Mouse (Mus musculus): Measurements from ENCODE around the gene Rad51ap2. TPM values are rescaled to one million over a fixed set of nuclear protein-coding genes. Genes with fewer than 3 reads are reported as not detected.
A peak's percentile ranks its signal among the peaks of the same experiment; 100 is the strongest.

Gene Rad51ap2
- polyA plus RNA-seq, 1 experiment from 2014 or later: 0.04 TPM

- Histone ChIP-seq H3K9ac (ENCODE audit: low read depth, low read length) (no peak overlapping the region), H3K4me1 (replicated peaks; ENCODE audit: control insufficient read depth, insufficient read depth, low read length) (no peaks in the 10 kb centered on the region), H3K27me3 (replicated peaks; ENCODE audit: control insufficient read depth, insufficient read depth, low read length) (peaks cover 41% of the 10 kb centered on the region), H3K36me3 (ENCODE audit: control insufficient read depth, insufficient read depth) (no peaks in the 10 kb centered on the region), H3K4me3 (ENCODE audit: low read depth, low read length) (no peak overlapping the region), H3K9me3 (ENCODE audit: control insufficient read depth) (no peaks in the 10 kb centered on the region), H3K4me2 (replicated peaks; ENCODE audit: low read depth) (no peak overlapping the region), H3K27ac (ENCODE audit: low read depth, low read length) (no peak overlapping the region)
- no peak for ATAC-seq
- TF ChIP-seq CTCF (IDR thresholded peaks at IDR 0.05; ENCODE audit: low read depth): no peak
- WGBS: 74% methylated on average over 8 of the region's 8 CpGs
Measured at GRCm38 (mm10) chr12:11434446-11434845, 21.4 kb upstream of the Rad51ap2 start.

DNA sequence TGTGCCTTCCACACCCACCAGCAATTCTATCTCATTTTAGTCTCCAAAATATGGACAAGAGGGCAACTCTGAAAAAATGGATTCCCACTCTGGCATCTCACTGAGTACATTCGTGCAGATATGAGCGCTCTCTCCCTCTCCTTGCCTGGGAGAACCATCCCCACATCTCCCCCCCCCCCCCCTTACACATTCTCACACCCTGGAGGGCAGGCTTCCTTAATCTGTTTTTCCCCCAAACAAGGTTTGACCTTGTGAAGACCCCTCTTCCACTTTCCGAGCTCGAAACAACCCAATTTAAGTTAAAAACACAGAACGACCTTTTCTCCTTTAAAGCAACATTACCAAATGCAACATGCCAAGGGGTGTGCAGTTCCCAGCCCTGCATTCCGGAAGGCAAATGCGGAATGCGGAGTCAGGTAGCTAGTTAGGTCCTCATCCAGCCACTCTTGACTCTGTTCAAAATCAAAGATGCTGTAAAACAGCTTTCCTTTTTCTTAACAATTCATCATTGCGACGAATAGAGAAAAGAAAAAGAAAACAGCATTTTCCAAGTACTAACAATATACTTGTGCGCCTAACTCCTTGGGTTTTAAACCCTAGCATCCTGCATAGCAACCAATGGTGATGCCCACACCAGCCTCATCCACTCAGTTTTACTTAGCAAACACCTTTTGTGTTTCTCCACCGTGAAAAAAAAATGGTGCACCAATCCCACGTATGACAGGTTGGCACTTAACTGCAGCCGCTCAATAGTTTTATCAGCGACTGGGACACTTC lies 20.4 kb upstream of the Rad51ap2 start:
- ATAC-seq: no peak
- Histone ChIP-seq H3K4me2 (replicated peaks; ENCODE audit: low read depth) (peak overlapping the region; percentile 61), H3K27ac (ENCODE audit: low read depth, low read length) (no peak overlapping the region), H3K27me3 (replicated peaks; ENCODE audit: control insufficient read depth, insufficient read depth, low read length) (peaks cover 41% of the 10 kb centered on the region), H3K4me1 (replicated peaks; ENCODE audit: control insufficient read depth, insufficient read depth, low read length) (no peaks in the 10 kb centered on the region), H3K9me3 (ENCODE audit: control insufficient read depth) (no peaks in the 10 kb centered on the region), H3K9ac (ENCODE audit: low read depth, low read length) (no peak overlapping the region), H3K4me3 (ENCODE audit: low read depth, low read length) (no peak overlapping the region), H3K36me3 (ENCODE audit: control insufficient read depth, insufficient read depth) (no peaks in the 10 kb centered on the region)
- 8% methylated on average over 15 of the region's 15 CpGs for WGBS
- TF ChIP-seq CTCF (IDR thresholded peaks at IDR 0.05; ENCODE audit: low read depth): no peak

DNA sequence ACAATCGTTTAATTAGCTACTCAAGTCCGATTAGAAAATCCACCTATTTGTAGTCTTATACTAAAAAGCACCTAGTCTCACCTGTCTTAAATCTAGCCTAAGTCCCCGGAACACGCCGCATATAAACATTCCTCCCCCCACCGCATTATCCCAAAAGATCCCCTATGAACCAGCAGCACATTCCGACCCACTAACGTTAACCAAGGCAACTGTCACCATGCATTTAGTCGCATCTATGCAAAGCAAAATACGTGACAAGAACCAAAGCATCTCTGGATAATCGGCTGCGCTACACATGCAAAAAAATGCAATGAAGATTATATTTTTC lies 19.9 kb upstream of the Rad51ap2 start:
- no peak for ATAC-seq
- 1% methylated on average over 12 of the region's 12 CpGs for WGBS
- no peak for TF ChIP-seq CTCF (IDR thresholded peaks at IDR 0.05; ENCODE audit: low read depth)
- H3K4me1 ChIP-seq (replicated peaks; ENCODE audit: control insufficient read depth, insufficient read depth, low read length): no peaks in the 10 kb centered on the region
- no peak overlapping the region for H3K27ac ChIP-seq (ENCODE audit: low read depth, low read length)
- no peak overlapping the region for H3K9ac ChIP-seq (ENCODE audit: low read depth, low read length)
- peak overlapping the region; percentile 61 for H3K4me2 ChIP-seq (replicated peaks; ENCODE audit: low read depth)
- H3K9me3 ChIP-seq (ENCODE audit: control insufficient read depth): no peaks in the 10 kb centered on the region
- peaks cover 41% of the 10 kb centered on the region for H3K27me3 ChIP-seq (replicated peaks; ENCODE audit: control insufficient read depth, insufficient read depth, low read length)
- H3K4me3 ChIP-seq (ENCODE audit: low read depth, low read length): no peak overlapping the region
- no peaks in the 10 kb centered on the region for H3K36me3 ChIP-seq (ENCODE audit: control insufficient read depth, insufficient read depth)

GRCm38 (mm10) chr12:11436497-11437265 lies 19.2 kb upstream of the Rad51ap2 start, which contains the start of gene Vsnl1:
Gene Vsnl1 (minus strand): TSS chr12:11436613.
- Histone ChIP-seq H3K36me3 (ENCODE audit: control insufficient read depth, insufficient read depth) (no peaks in the 10 kb centered on the region), H3K4me1 (replicated peaks; ENCODE audit: control insufficient read depth, insufficient read depth, low read length) (no peaks in the 10 kb centered on the region), H3K4me2 (replicated peaks; ENCODE audit: low read depth) (peak within 1 kb of the TSS; percentile 61), H3K27ac (ENCODE audit: low read depth, low read length) (no peak within 1 kb of the TSS), H3K9ac (ENCODE audit: low read depth, low read length) (no peak within 1 kb of the TSS), H3K27me3 (replicated peaks; ENCODE audit: control insufficient read depth, insufficient read depth, low read length) (peaks cover 41% of the 10 kb centered on the region), H3K9me3 (ENCODE audit: control insufficient read depth) (no peaks in the 10 kb centered on the region), H3K4me3 (ENCODE audit: low read depth, low read length) (peak within 1 kb of the TSS; percentile 36)
- peak; percentile 28; the same call in 1 of the 2 replicates for ATAC-seq
- TF ChIP-seq CTCF (IDR thresholded peaks at IDR 0.05; ENCODE audit: low read depth): no peak
- WGBS: 2% methylated on average over 34 of the region's 34 CpGs

DNA sequence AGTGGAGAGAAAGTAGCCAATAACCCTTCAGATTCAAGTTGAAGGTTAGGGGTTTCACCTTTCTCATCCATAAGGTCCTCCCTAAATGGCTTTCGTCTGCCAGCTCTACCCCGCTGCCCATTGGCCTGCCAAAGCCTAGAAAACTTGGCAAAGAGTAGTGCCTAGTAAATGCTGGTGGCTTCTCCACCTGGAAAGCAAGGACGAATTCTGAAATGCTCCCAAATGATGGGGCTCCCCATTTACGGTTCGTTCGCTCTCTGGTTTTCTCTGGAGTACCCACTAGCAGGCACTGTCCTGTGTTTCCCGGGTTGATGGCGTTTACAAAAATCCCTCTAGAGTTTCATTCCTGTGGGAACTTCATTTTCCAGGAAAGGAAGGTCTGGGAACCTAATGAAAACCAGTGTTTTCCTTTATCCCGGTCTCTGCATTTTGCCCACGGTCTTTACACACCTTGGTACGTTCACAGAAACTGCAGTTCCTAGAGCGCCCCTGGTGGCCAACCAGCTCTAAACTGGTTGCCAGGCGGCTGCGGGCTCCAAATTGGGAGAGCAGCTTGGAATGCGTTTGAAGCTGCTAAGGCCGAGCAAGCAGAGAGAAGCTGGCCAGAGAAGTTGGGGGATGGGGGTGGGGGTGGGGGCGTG lies 18.5 kb upstream of the Rad51ap2 start:
- no peaks in the 10 kb centered on the region for H3K9me3 ChIP-seq (ENCODE audit: control insufficient read depth)
- WGBS: 18% methylated on average over 17 of the region's 17 CpGs
- peak; percentile 75 for TF ChIP-seq CTCF (IDR thresholded peaks at IDR 0.05; ENCODE audit: low read depth)
- no peak overlapping the region for H3K27ac ChIP-seq (ENCODE audit: low read depth, low read length)
- no peaks in the 10 kb centered on the region for H3K4me1 ChIP-seq (replicated peaks; ENCODE audit: control insufficient read depth, insufficient read depth, low read length)
- H3K4me3 ChIP-seq (ENCODE audit: low read depth, low read length): peak overlapping the region; percentile 36
- H3K36me3 ChIP-seq (ENCODE audit: control insufficient read depth, insufficient read depth): no peaks in the 10 kb centered on the region
- no peak overlapping the region for H3K9ac ChIP-seq (ENCODE audit: low read depth, low read length)
- ATAC-seq: peak; percentile 51; the same call in 1 of the 2 replicates
- peaks cover 41% of the 10 kb centered on the region for H3K27me3 ChIP-seq (replicated peaks; ENCODE audit: control insufficient read depth, insufficient read depth, low read length)
- H3K4me2 ChIP-seq (replicated peaks; ENCODE audit: low read depth): peak overlapping the region; percentile 61

DNA sequence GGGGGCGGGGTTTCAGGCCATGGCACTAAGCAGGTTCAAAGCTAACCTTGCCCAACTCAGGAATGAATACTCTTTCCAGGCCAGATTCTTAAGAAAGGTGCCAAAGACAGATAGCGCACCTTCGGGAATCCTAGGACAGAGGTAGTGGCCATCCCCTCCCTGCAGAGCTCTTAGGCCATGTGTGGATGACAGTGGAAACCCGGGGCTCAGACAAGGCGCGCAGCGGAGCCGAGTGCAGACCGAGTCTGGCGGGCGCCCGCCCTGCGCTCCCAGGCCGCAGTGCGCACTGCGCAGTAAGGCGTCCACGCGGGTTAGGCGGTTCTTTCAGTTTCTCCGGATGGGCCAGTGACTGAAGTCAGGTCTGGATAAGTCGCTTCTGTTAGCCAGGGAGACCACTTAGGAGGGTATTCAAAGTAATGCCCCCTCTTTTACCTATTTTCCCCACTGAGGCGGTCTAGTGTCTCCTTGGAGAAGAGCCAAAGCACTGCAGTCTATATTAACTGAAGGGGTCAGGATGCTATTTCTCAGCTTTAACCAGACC lies 17.9 kb upstream of the Rad51ap2 start:
- no peak for TF ChIP-seq CTCF (IDR thresholded peaks at IDR 0.05; ENCODE audit: low read depth)
- Histone ChIP-seq H3K9ac (ENCODE audit: low read depth, low read length) (no peak overlapping the region), H3K4me2 (replicated peaks; ENCODE audit: low read depth) (peak overlapping the region; percentile 61), H3K4me3 (ENCODE audit: low read depth, low read length) (peak overlapping the region; percentile 14; the same call in 1 of the 2 replicates), H3K27me3 (replicated peaks; ENCODE audit: control insufficient read depth, insufficient read depth, low read length) (peaks cover 41% of the 10 kb centered on the region), H3K4me1 (replicated peaks; ENCODE audit: control insufficient read depth, insufficient read depth, low read length) (no peaks in the 10 kb centered on the region), H3K36me3 (ENCODE audit: control insufficient read depth, insufficient read depth) (no peaks in the 10 kb centered on the region), H3K27ac (ENCODE audit: low read depth, low read length) (no peak overlapping the region), H3K9me3 (ENCODE audit: control insufficient read depth) (no peaks in the 10 kb centered on the region)
- no peak for ATAC-seq
- WGBS: 25% methylated on average over 23 of the region's 23 CpGs

Data from intestine, postnatal 0 days (tissue).